ENCODE assay signal across 19 mouse cellular contexts in the genomic region with DNA sequence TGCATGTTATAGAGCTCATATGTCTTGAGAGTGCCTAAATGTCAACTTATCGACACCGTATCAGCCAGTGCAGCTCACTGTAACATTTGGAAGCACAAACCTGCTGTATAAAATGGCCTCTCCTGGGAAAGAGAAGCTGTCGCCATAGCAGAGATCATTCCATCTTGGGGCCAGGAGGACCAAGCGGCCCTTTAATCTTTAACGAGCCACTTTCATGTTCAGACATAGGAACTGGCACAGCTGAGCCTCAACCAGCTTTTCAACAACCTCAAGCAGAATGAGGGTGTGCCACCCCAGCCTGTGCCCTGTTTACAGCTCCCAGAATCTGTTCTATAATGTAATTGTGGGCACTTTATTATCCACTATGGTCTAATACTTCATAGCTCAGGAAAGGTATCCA. TPM values are rescaled to one million over a fixed set of nuclear protein-coding genes. Genes with fewer than 3 reads are reported as not detected.
DNase-seq lines count a peak whose midpoint lies in the region; ATAC-seq and TF ChIP-seq lines count a peak whose summit lies in the region.
"Had no signal": no experiment of that assay in that cellular context is flagged by ENCODE, and none has a peak within 500 bp of the region (broad histone marks: within the 10 kb centered on the region; RNA-seq: fewer than 3 reads in every experiment).

No protein-coding gene starts in this region.

- DNase-seq in forebrain, embryonic 10.5 days (ENCODE audit: extremely low spot score, low spot score), result no peak
- no peak for DNase-seq in forebrain, postnatal 0 days
- no peak for DNase-seq in kidney, adult 8-10 months
- DNase-seq in yolk sac, embryonic 10.5 days (ENCODE audit: low spot score), result no peak
- no peak for DNase-seq in gastrocnemius, postnatal 25 days
- DNase-seq: adrenal gland, postnatal 10 days; cerebellum, adult 9-11 months; gastrocnemius, adult 2 months; heart, adult 2 months; thymus, postnatal 25 days had no signal

- H3K27ac ChIP-seq in forebrain, embryonic 10.5 days, result peak overlapping the region; percentile 40; the same call in 1 of the 2 replicates
- no peak overlapping the region for H3K27ac ChIP-seq in forebrain, postnatal 0 days (ENCODE audit: low read depth, low read length)
- H3K27ac ChIP-seq in kidney, embryonic 15.5 days, result peak overlapping the region; percentile 74
- H3K27ac ChIP-seq in hindbrain, embryonic 12.5 days, result 0 out of 2 replicates have a peak overlapping the region, but pooled peaks have one; percentile 24
- H3K27ac ChIP-seq in midbrain, embryonic 12.5 days (replicated peaks), result peak overlapping the region; percentile 27; the same call in 1 of the 2 replicates
- H3K27ac ChIP-seq: gastrocnemius, adult 2 months; heart, adult 2 months had no signal

- peaks cover 10% of the 10 kb centered on the region for H3K27me3 ChIP-seq in forebrain, embryonic 10.5 days (ENCODE audit: poor library complexity, severe bottlenecking)
- no peaks in the 10 kb centered on the region for H3K27me3 ChIP-seq in forebrain, postnatal 0 days (ENCODE audit: insufficient read depth, low read length)
- no peaks in the 10 kb centered on the region for H3K27me3 ChIP-seq in kidney, embryonic 15.5 days
- H3K27me3 ChIP-seq in hindbrain, embryonic 12.5 days, result no peaks in the 10 kb centered on the region
- no peaks in the 10 kb centered on the region for H3K27me3 ChIP-seq in midbrain, embryonic 12.5 days
- H3K27me3 ChIP-seq: CH12.LX had no signal

- H3K9me3 ChIP-seq in forebrain, embryonic 10.5 days, result no peaks in the 10 kb centered on the region
- no peaks in the 10 kb centered on the region for H3K9me3 ChIP-seq in forebrain, postnatal 0 days (ENCODE audit: low read length)
- H3K9me3 ChIP-seq in kidney, embryonic 15.5 days (replicated peaks), result no peaks in the 10 kb centered on the region
- H3K9me3 ChIP-seq in hindbrain, embryonic 12.5 days (replicated peaks), result no peaks in the 10 kb centered on the region
- H3K9me3 ChIP-seq in midbrain, embryonic 12.5 days, result no peaks in the 10 kb centered on the region

- no peak overlapping the region for H3K4me3 ChIP-seq in forebrain, embryonic 10.5 days
- no peak overlapping the region for H3K4me3 ChIP-seq in forebrain, postnatal 0 days (ENCODE audit: low read depth, low read length)
- H3K4me3 ChIP-seq in kidney, embryonic 15.5 days (replicated peaks), result no peak overlapping the region
- no peak overlapping the region for H3K4me3 ChIP-seq in hindbrain, embryonic 12.5 days
- no peak overlapping the region for H3K4me3 ChIP-seq in midbrain, embryonic 12.5 days
- H3K4me3 ChIP-seq: erythroblast, embryonic 14.5 days; gastrocnemius, adult 2 months; heart, adult 2 months; myocyte had no signal

- no peak for TF ChIP-seq CTCF in forebrain, postnatal 0 days (IDR thresholded peaks at IDR 0.05; ENCODE audit: low read depth)

- ATAC-seq in forebrain, postnatal 0 days, result no peak
- no peak for ATAC-seq in kidney, embryonic 15.5 days (replicated peaks; ENCODE audit: low FRiP score)
- no peak for ATAC-seq in hindbrain, embryonic 12.5 days (ENCODE audit: low FRiP score)
- ATAC-seq in midbrain, embryonic 12.5 days (ENCODE audit: low FRiP score, low read depth), result no peak

- no peak overlapping the region for H3K9ac ChIP-seq in forebrain, postnatal 0 days
- H3K9ac ChIP-seq in kidney, embryonic 15.5 days, result no peak overlapping the region
- H3K9ac ChIP-seq in hindbrain, embryonic 12.5 days, result no peak overlapping the region
- no peak overlapping the region for H3K9ac ChIP-seq in midbrain, embryonic 12.5 days (replicated peaks)

- no peaks in the 10 kb centered on the region for H3K36me3 ChIP-seq in forebrain, embryonic 10.5 days (replicated peaks)
- H3K36me3 ChIP-seq in forebrain, postnatal 0 days (ENCODE audit: insufficient read depth), result no peaks in the 10 kb centered on the region
- no peaks in the 10 kb centered on the region for H3K36me3 ChIP-seq in kidney, embryonic 15.5 days
- H3K36me3 ChIP-seq in hindbrain, embryonic 12.5 days, result no peaks in the 10 kb centered on the region
- no peaks in the 10 kb centered on the region for H3K36me3 ChIP-seq in midbrain, embryonic 12.5 days

- H3K4me1 ChIP-seq in forebrain, embryonic 10.5 days, result peaks cover 44% of the 10 kb centered on the region
- peaks cover 2% of the 10 kb centered on the region for H3K4me1 ChIP-seq in forebrain, postnatal 0 days (ENCODE audit: insufficient read depth)
- peaks cover 54% of the 10 kb centered on the region for H3K4me1 ChIP-seq in kidney, embryonic 15.5 days
- peaks cover 30% of the 10 kb centered on the region for H3K4me1 ChIP-seq in hindbrain, embryonic 12.5 days
- peaks cover 38% of the 10 kb centered on the region for H3K4me1 ChIP-seq in midbrain, embryonic 12.5 days

- WGBS in forebrain, embryonic 10.5 days, result 75% methylated on average over 5 of the region's 5 CpGs
- 63% methylated on average over 5 of the region's 5 CpGs for WGBS in forebrain, postnatal 0 days
- WGBS in kidney, embryonic 15.5 days, result 45% methylated on average over 5 of the region's 5 CpGs
- 61% methylated on average over 5 of the region's 5 CpGs for WGBS in hindbrain, embryonic 12.5 days
- 68% methylated on average over 5 of the region's 5 CpGs for WGBS in midbrain, embryonic 12.5 days

- H3K4me2 ChIP-seq in forebrain, postnatal 0 days (ENCODE audit: low read depth), result no peak overlapping the region
- H3K4me2 ChIP-seq in kidney, embryonic 15.5 days, result peak overlapping the region; percentile 25; the same call in 1 of the 2 replicates
- no peak overlapping the region for H3K4me2 ChIP-seq in hindbrain, embryonic 12.5 days (replicated peaks)
- no peak overlapping the region for H3K4me2 ChIP-seq in midbrain, embryonic 12.5 days (replicated peaks)

RNA-seq across cellular contexts. Expression of gene Rffl, which starts 20.8 kb away (rescaled TPM):
- polyA plus RNA-seq in forebrain, embryonic 10.5 days (2016; fragmentation: Nextera tagmentation; extraction: Ambion mirVana), result 8.8 and 9.5 TPM in 2 replicates
- total RNA-seq in forebrain, postnatal 0 days (2014; rRNA removed), result 4.3 and 6.0 TPM in 2 replicates
- 2.3 and 2.8 TPM in 2 replicates for polyA plus RNA-seq in forebrain, postnatal 0 days (2015; fragmentation: Nextera tagmentation; extraction: Ambion mirVana)
- polyA plus RNA-seq in kidney, embryonic 15.5 days (2015; fragmentation: Nextera tagmentation; extraction: Ambion mirVana), result 22.3 and 23.6 TPM in 2 replicates
- 8.9 and 9.6 TPM in 2 replicates for polyA plus RNA-seq in hindbrain, embryonic 12.5 days (2016; fragmentation: Nextera tagmentation; extraction: Ambion mirVana)
- 7.9 and 8.9 TPM in 2 replicates for polyA plus RNA-seq in midbrain, embryonic 12.5 days (2016; fragmentation: Nextera tagmentation; extraction: Ambion mirVana)
- 1 to 10 TPM; 6.0 to 6.3 TPM for total RNA-seq in gastrocnemius, postnatal 25 days (2021)

RNA-seq across cellular contexts. Expression of gene Rad51d, which starts 40.2 kb away (rescaled TPM):
- polyA plus RNA-seq in forebrain, embryonic 10.5 days (2016; fragmentation: Nextera tagmentation; extraction: Ambion mirVana), result 15.3 and 18.0 TPM in 2 replicates
- 8.6 and 9.5 TPM in 2 replicates for total RNA-seq in forebrain, postnatal 0 days (2014; rRNA removed)
- 13.4 and 14.0 TPM in 2 replicates for polyA plus RNA-seq in forebrain, postnatal 0 days (2015; fragmentation: Nextera tagmentation; extraction: Ambion mirVana)
- 11.1 and 13.9 TPM in 2 replicates for polyA plus RNA-seq in kidney, embryonic 15.5 days (2015; fragmentation: Nextera tagmentation; extraction: Ambion mirVana)
- polyA plus RNA-seq in hindbrain, embryonic 12.5 days (2016; fragmentation: Nextera tagmentation; extraction: Ambion mirVana), result 10.9 and 12.6 TPM in 2 replicates
- polyA plus RNA-seq in midbrain, embryonic 12.5 days (2016; fragmentation: Nextera tagmentation; extraction: Ambion mirVana), result 12.8 and 14.1 TPM in 2 replicates
- 1 to 10 TPM; 3.4 to 5.0 TPM for total RNA-seq in gastrocnemius, postnatal 25 days (2021)

RNA-seq across cellular contexts. Expression of gene Fndc8, which starts 41.7 kb away (rescaled TPM):
- polyA plus RNA-seq in forebrain, embryonic 10.5 days (2016; fragmentation: Nextera tagmentation; extraction: Ambion mirVana), result 0.18 and 0.22 TPM in 2 replicates
- not detected in 2 replicates for total RNA-seq in forebrain, postnatal 0 days (2014; rRNA removed)
- polyA plus RNA-seq in forebrain, postnatal 0 days (2015; fragmentation: Nextera tagmentation; extraction: Ambion mirVana), result 0.06 and 0.29 TPM in 2 replicates
- polyA plus RNA-seq in kidney, embryonic 15.5 days (2015; fragmentation: Nextera tagmentation; extraction: Ambion mirVana), result 0.18 and 0.39 TPM in 2 replicates
- 0.65 and 0.68 TPM in 2 replicates for polyA plus RNA-seq in hindbrain, embryonic 12.5 days (2016; fragmentation: Nextera tagmentation; extraction: Ambion mirVana)
- polyA plus RNA-seq in midbrain, embryonic 12.5 days (2016; fragmentation: Nextera tagmentation; extraction: Ambion mirVana), result 0.27 and 0.64 TPM in 2 replicates
- not detected for total RNA-seq in gastrocnemius, postnatal 25 days (2021)
- total RNA-seq: gastrocnemius, adult 2 months; heart, adult 2 months; layer of hippocampus, adult 18-20 months; left cerebral cortex, adult 18-20 months; megakaryocyte progenitor cell, adult 5-6 weeks had no signal

RNA-seq across cellular contexts. Expression of gene Nle1, which starts 58.0 kb away (rescaled TPM):
- polyA plus RNA-seq in forebrain, embryonic 10.5 days (2016; fragmentation: Nextera tagmentation; extraction: Ambion mirVana), result 49.8 and 52.1 TPM in 2 replicates
- 31.5 and 34.9 TPM in 2 replicates for total RNA-seq in forebrain, postnatal 0 days (2014; rRNA removed)
- polyA plus RNA-seq in forebrain, postnatal 0 days (2015; fragmentation: Nextera tagmentation; extraction: Ambion mirVana), result 26.4 and 27.2 TPM in 2 replicates
- polyA plus RNA-seq in kidney, embryonic 15.5 days (2015; fragmentation: Nextera tagmentation; extraction: Ambion mirVana), result 34.9 and 40.0 TPM in 2 replicates
- polyA plus RNA-seq in hindbrain, embryonic 12.5 days (2016; fragmentation: Nextera tagmentation; extraction: Ambion mirVana), result 32.1 and 32.7 TPM in 2 replicates
- polyA plus RNA-seq in midbrain, embryonic 12.5 days (2016; fragmentation: Nextera tagmentation; extraction: Ambion mirVana), result 33.8 and 33.9 TPM in 2 replicates
- 10 to 100 TPM; 11.9 to 12.1 TPM for total RNA-seq in gastrocnemius, postnatal 25 days (2021)
